Mouse (Mus musculus): ENCODE results near the gene Trmt5.

- no peak for TF ChIP-seq CTCF (IDR thresholded peaks at IDR 0.05; ENCODE audit: insufficient read depth, low read depth, low read length)
- no peak for TF ChIP-seq POLR2A (IDR thresholded peaks at IDR 0.05; ENCODE audit: insufficient read depth, low read depth, low read length)
Observed at GRCm38 (mm10) chr12:73300531-73300930, 14.0 kb upstream of the Trmt5 start.

Measured in olfactory bulb, adult 2 months (tissue).